Mouse (Mus musculus) hindbrain, postnatal 0 days (tissue): Measurements from ENCODE around the gene Map4k5. TPM values are rescaled to one million over a fixed set of nuclear protein-coding genes. Genes with fewer than 3 reads are reported as not detected.

Experiments
- ATAC-seq: fragments of 200-750 bp; cut with Nextera tagmentation; 2 replicates; pipeline ENCODE4 v1.8.0; 2017; ENCODE audit warnings: mild to moderate bottlenecking, moderate TSS enrichment, moderate library complexity
- DNase-seq: peaks from one replicate; pipeline ENCODE4 v3.0.0-alpha.2; 2015; ENCODE audit warnings: low spot score
- H3K27ac ChIP-seq: fragments of 300-500 bp; sonication (generic); 2 replicates; pipeline ENCODE4 v1.5.1; 2014; ENCODE audit warnings: mild to moderate bottlenecking
- H3K27me3 ChIP-seq: fragments of 300-500 bp; sonication (generic); 2 replicates; pipeline ENCODE4 v1.6.1; 2014; ENCODE audit warnings: low read length, mixed read lengths; ENCODE audit not compliant: insufficient read depth
- H3K36me3 ChIP-seq: fragments of 300-500 bp; sonication (generic); 2 replicates; pipeline ENCODE4 v1.6.1; 2014; ENCODE audit warnings: low read length, mixed read lengths; ENCODE audit not compliant: insufficient read depth
- H3K4me1 ChIP-seq: fragments of 300-500 bp; sonication (generic); 2 replicates; pipeline ENCODE4 v1.6.1; 2014; ENCODE audit warnings: antibody characterized with exemption, low read length, mixed read lengths; ENCODE audit not compliant: insufficient read depth
- H3K4me2 ChIP-seq: fragments of 300-500 bp; sonication (generic); 2 replicates; pipeline ENCODE4 v1.6.1; 2014; ENCODE audit warnings: low read depth, mild to moderate bottlenecking, low read length, moderate library complexity, mixed read lengths
- H3K4me3 ChIP-seq: fragments of 300-500 bp; sonication (generic); 2 replicates; pipeline ENCODE4 v1.5.1; 2014; ENCODE audit warnings: low read length
- H3K9ac ChIP-seq: fragments of 300-500 bp; sonication (generic); replicated peaks from 2 replicates; pipeline ENCODE4 v1.6.1; 2014; ENCODE audit warnings: mild to moderate bottlenecking, low read length, moderate library complexity, mixed read lengths
- H3K9me3 ChIP-seq: fragments of 300-500 bp; sonication (generic); 2 replicates; pipeline ENCODE4 v1.6.1; 2016; ENCODE audit warnings: low read length, mixed read lengths
- CTCF ChIP-seq: IDR thresholded peaks from 2 replicates; pipeline ENCODE4 v1.5.1; 2016; ENCODE audit warnings: antibody characterized with exemption, control low read depth, low read depth
- WGBS: fragments of 180-500 bp; shearing (Covaris S2); extraction: QIAGEN DNeasy Blood & Tissue Kit; methylation state at CpG from one replicate; pipeline ENCODE4 v1.1.7; 2014; 5-methylcytosine and 5-hydroxymethylcytosine counted together
- polyA plus RNA-seq: library from polyadenylated mRNA; unstranded; fragments of >200 nt; fragmentation: Nextera tagmentation; extraction: Ambion mirVana; gene quantifications from 2 replicates; pipeline ENCODE4 v1.2.1, GENCODE M21; 2015
- total RNA-seq: library from RNA; depleted of rRNA; stranded (reverse); fragments of >200 nt; gene quantifications from 2 replicates; pipeline ENCODE4 v1.2.3, GENCODE M21; 2014

Gene Map4k5
- total and polyA plus RNA-seq, 2 experiments from 2014 or later: 17.1 to 32.3 TPM

GRCm38 (mm10) chr12:69781935-69782650 is 110.9 kb downstream of the Map4k5 start:
- 70% methylated on average over 10 of the region's 10 CpGs for WGBS
- peak; percentile 15 for DNase-seq
- Histone ChIP-seq H3K4me2 (no peak overlapping the region), H3K27ac (no peak overlapping the region), H3K4me1 (no peaks in the 10 kb centered on the region), H3K27me3 (no peaks in the 10 kb centered on the region), H3K36me3 (no peaks in the 10 kb centered on the region), H3K9me3 (no peaks in the 10 kb centered on the region), H3K4me3 (no peak overlapping the region), H3K9ac (no peak overlapping the region)
- ATAC-seq: 0 out of 2 replicates have a peak, but pooled peaks have one; percentile 24
- TF ChIP-seq CTCF: no peak

GRCm38 (mm10) chr12:69781480-69781879 is 111.5 kb downstream of the Map4k5 start:
- Histone ChIP-seq H3K27me3 (no peaks in the 10 kb centered on the region), H3K4me2 (no peak overlapping the region), H3K27ac (no peak overlapping the region), H3K9ac (no peak overlapping the region), H3K9me3 (no peaks in the 10 kb centered on the region), H3K4me3 (no peak overlapping the region), H3K4me1 (no peaks in the 10 kb centered on the region), H3K36me3 (no peaks in the 10 kb centered on the region)
- DNase-seq (no peak), ATAC-seq (no peak)
- TF ChIP-seq CTCF: no peak
- WGBS: 65% methylated on average over 8 of the region's 8 CpGs

- no peak for ATAC-seq
- Histone ChIP-seq H3K36me3 (no peaks in the 10 kb centered on the region), H3K4me3 (no peak overlapping the region), H3K4me2 (no peak overlapping the region), H3K9ac (no peak overlapping the region), H3K27me3 (no peaks in the 10 kb centered on the region), H3K4me1 (no peaks in the 10 kb centered on the region), H3K9me3 (no peaks in the 10 kb centered on the region), H3K27ac (no peak overlapping the region)
- no peak for DNase-seq
- no peak for TF ChIP-seq CTCF
- WGBS: 72% methylated on average over 2 of the region's 2 CpGs
Measured at GRCm38 (mm10) chr12:69777957-69778356, 115.0 kb downstream of the Map4k5 start.

- Histone ChIP-seq H3K4me1 (no peaks in the 10 kb centered on the region), H3K36me3 (no peaks in the 10 kb centered on the region), H3K27me3 (no peaks in the 10 kb centered on the region), H3K27ac (no peak overlapping the region), H3K9me3 (no peaks in the 10 kb centered on the region), H3K4me3 (no peak overlapping the region), H3K9ac (no peak overlapping the region), H3K4me2 (no peak overlapping the region)
- 95% methylated on average over 6 of the region's 6 CpGs for WGBS
- TF ChIP-seq CTCF: no peak
- ATAC-seq: no peak
- no peak for DNase-seq
Measured at GRCm38 (mm10) chr12:69777341-69777730, 115.7 kb downstream of the Map4k5 start.

- no peak for TF ChIP-seq CTCF
- no peak for ATAC-seq
- DNase-seq: no peak
Measured at GRCm38 (mm10) chr12:69776607-69777340, 116.2 kb downstream of the Map4k5 start.

GRCm38 (mm10) chr12:69768841-69769240 is 124.2 kb downstream of the Map4k5 start:
- no peak overlapping the region for H3K9ac ChIP-seq
- no peak overlapping the region for H3K27ac ChIP-seq
- 96% methylated on average over 2 of the region's 2 CpGs for WGBS
- TF ChIP-seq CTCF: no peak
- H3K27me3 ChIP-seq: no peaks in the 10 kb centered on the region
- H3K4me1 ChIP-seq: no peaks in the 10 kb centered on the region
- H3K36me3 ChIP-seq: no peaks in the 10 kb centered on the region
- no peak overlapping the region for H3K4me2 ChIP-seq
- no peak overlapping the region for H3K4me3 ChIP-seq
- DNase-seq (no peak), ATAC-seq (no peak)
- no peaks in the 10 kb centered on the region for H3K9me3 ChIP-seq

More at GRCm38 (mm10) chr12:69776607-69777340, 116.2 kb downstream of the Map4k5 start:
- H3K27me3 ChIP-seq: no peaks in the 10 kb centered on the region
- H3K9ac ChIP-seq: no peak overlapping the region
- H3K9me3 ChIP-seq: no peaks in the 10 kb centered on the region
- WGBS: 76% methylated on average over 11 of the region's 11 CpGs
- no peak overlapping the region for H3K27ac ChIP-seq
- no peak overlapping the region for H3K4me3 ChIP-seq
- no peaks in the 10 kb centered on the region for H3K36me3 ChIP-seq
- H3K4me1 ChIP-seq: no peaks in the 10 kb centered on the region
- no peak overlapping the region for H3K4me2 ChIP-seq
